Mouse (Mus musculus): ENCODE measurements at regions not wholly inside any gene's neighbourhood (a gene's known extent, or its start where the extent isn't known, plus 50 kb on each side); places are given as distances from the start of the nearest gene placed in this dataset.
A peak's percentile ranks its signal among the peaks of the same experiment; 100 is the strongest.

DNA sequence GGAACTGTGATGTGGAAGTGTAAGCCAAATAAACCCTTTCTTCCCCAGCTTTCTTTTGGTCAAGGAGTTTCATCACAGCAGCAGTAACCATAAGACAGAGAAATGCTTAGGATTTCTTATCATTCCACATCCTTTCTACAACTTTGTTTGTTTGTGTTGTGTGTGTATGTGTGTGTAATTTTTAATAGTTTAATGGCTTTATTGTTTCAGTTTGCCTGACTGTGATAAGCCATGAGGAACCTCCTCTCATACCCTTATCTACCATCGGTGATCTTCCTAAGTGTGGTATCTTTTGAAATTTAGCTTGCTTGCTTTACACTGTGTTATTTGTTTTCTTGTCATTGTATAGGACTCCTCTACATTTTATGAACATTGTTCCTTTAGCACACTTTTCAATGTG is 970.6 kb upstream of the Lrrc6 start:
- no peak for DNase-seq (ENCODE audit: low spot score in 2 of 2)

DNA sequence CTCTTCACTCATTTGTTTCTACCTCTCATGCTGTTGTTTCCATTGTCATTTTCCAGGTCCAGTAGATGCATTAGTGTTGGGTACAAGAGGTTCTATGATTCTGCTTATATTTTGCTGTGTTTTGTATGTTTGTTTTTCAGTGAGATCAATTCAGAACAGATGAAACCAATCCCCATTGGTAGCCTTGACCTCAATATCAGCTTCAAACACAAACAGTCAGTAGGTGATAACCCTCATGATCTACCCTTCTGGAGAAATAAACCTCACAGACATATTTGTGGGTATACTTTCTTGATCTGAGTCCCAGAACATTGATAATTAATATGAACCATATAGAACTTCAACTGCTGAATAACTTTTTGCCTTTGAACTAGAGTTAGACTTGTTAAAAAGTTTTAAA is 969.3 kb upstream of the Lrrc6 start:
- no peak for DNase-seq (ENCODE audit: low spot score in 2 of 2)

DNA sequence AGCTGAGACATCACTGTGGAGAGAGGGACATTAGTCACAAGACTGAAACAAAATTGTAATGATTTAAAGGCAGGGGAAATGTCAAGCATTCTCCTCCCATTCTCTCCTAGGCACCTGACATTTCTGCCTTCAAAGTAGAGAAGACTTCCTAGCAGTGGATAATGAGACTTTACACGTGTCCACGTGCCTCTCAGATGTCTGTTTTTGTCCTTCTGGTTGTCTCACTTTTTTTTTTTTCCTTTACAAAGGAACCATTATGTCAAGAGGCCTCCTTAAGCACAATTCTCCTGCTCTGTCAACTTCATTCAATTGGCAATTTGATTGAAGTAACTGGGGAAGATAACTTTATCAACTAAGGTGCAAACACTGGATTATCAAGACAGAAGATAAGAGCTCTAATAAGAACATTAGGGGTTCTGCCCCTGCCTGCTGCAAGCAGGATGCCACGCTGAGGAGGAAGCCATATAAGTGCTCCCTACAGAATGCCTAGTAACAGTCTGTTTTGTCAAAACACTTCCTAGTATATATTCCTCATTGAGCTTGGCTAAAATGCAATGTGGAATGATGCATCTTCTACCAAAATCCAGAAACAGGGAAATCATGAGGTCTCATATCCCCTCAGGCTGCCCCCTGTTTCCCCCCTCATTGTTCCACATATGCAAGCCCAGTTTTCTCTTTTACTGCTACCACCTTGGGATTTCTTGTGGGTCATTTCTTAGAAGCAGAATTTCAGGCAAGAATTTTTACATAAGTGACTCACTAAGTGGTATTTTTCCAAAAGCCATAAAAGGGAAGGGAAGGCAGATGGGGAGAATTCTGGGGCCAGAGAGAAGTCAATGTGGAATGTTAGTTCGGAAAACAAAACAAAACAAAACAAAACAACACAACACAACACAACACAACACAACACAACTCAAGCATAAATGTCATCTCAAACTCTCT is 967.0 kb upstream of the Lrrc6 start:
- no peak for DNase-seq (ENCODE audit: low spot score in 2 of 2)

DNA sequence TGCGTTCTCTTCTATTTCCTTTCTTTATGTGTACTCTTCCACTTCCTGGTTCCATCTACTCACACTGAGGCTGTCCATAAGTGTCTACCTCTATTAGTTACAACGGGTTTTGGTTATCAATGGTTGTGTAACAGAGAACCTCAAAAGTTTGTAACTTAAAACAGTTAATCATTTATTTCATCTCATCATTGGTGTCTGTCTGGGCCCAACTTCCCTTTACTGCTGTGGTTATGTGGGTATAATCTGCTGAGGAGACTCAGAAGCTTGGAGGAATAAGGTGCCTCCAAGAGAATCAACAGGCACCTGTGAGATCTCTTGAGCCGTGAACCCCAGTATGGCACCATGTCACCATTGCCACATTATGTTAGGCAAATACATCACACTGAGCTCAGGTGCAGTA is 962.2 kb upstream of the Lrrc6 start:
- no peak for DNase-seq (ENCODE audit: low spot score in 2 of 2)

DNA sequence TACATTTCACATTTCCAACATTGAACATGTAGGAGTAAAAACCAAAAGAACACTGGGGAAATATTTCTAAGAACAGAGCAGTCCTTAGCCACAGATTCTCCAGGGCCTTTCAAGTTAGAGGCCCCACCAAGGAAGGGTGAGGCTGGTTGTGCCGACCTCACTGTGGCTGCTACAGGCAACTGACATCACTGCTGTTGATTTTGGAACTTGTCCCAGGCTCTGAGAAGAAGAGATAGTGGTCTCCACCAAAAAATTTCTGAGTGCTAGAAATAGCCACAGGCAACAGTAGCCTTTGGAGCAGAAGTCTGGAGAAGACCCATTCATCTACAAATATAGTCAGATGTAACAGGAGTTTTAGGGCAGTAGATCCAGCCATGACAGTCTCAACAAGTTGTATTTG is 959.7 kb upstream of the Lrrc6 start:
- DNase-seq (ENCODE audit: low spot score in 2 of 2): no peak

- DNase-seq (ENCODE audit: low spot score in 2 of 2): peak in 1 of 2 experiments; percentile 30
Observed at GRCm38 (mm10) chr15:67434284-67434683, 933.6 kb upstream of the Lrrc6 start.

GRCm38 (mm10) chr15:67423922-67424321 is 923.2 kb upstream of the Lrrc6 start:
- no peak for DNase-seq (ENCODE audit: low spot score in 2 of 2)

- no peak for DNase-seq (ENCODE audit: low spot score in 2 of 2)
Observed at GRCm38 (mm10) chr15:67422277-67422953, 921.7 kb upstream of the Lrrc6 start.

- no peak for DNase-seq (ENCODE audit: low spot score in 2 of 2)
Observed at GRCm38 (mm10) chr15:67420776-67421175, 920.1 kb upstream of the Lrrc6 start.

GRCm38 (mm10) chr15:67419733-67420132 is 919.0 kb upstream of the Lrrc6 start:
- DNase-seq (ENCODE audit: low spot score in 2 of 2): no peak

DNA sequence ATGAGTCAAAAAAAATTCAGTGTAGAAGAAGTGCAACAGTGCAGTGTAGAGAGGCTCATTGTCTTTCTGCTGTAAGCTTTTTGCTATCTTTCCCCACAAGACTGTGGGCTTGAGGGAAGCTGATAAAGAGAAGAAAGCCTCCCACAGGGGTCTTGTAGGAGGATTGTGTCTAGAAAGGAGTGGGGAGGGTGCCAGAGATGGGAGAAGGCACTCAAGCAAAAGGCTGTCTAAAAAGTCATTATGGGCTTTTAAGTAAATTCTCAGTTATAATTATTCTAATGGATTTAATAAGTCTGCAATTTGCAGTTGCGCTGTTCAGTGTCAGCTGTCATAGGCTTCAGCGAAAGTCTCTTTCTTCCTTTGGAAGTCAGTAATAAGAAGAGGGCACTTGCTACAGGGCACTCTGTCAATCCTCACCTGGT is 917.0 kb upstream of the Lrrc6 start:
- DNase-seq (ENCODE audit: low spot score in 2 of 2): no peak

DNA sequence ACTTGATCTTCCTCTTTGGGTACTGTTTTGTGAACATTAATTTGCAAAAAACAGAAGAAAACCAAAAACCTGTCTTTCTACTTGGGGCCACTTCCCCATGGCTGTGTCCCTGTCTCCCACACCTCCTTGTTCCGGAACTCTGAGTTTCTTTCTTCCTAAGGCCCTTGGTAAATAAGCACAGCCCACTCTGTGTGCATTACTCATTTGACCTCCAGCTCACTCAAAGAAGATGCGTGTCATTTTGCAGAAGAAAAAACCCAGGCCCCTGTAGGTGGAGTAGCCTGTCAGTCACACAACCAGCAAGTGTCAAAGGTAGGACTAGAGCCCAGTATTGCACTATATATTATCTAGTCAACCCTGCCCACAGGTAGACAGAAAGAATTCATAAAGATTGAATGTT is 915.1 kb upstream of the Lrrc6 start:
- DNase-seq (ENCODE audit: low spot score in 2 of 2): no peak

GRCm38 (mm10) chr15:67414371-67414930 is 913.7 kb upstream of the Lrrc6 start:
- DNase-seq (ENCODE audit: low spot score in 2 of 2): no peak

DNA sequence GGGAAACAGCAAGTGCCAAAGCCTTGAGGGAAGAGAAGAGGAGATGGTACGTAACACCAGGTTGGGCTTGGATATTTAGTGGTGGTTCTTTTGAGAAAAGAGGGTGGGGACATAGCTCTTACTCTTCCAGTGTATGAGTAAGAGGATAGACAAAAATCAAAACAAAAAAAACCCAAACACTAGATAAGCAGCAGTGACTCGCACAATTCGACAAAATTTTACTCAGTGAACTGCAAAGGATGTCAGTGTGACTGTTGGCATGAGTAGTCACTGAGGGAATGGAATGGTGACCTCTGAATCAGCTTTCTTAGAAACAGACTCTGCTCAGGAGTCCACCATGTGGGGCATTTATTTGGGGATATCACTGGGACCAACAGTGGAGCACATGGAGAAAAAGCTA is 912.9 kb upstream of the Lrrc6 start:
- no peak for DNase-seq (ENCODE audit: low spot score in 2 of 2)

DNA sequence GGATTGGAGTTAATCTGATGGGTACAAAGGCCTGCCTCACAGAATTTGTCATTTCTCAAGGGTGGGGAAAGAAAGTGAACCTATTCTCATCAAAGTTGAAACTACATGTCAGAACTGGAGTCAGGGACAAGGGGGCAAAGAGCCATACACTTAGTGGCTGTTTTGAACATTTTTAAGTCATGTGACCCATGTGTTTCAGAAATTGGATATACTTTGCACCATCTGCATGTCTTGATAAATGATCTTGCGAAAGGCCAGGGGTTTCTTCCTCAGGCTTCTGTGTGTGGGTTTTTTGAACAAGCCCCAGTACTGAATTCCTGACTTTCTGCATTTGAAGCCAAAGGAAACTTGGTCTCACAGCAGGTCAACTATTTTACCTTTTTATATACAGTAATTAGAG is 911.7 kb upstream of the Lrrc6 start:
- no peak for DNase-seq (ENCODE audit: low spot score in 2 of 2)

- no peak for DNase-seq (ENCODE audit: low spot score in 2 of 2)
Observed at GRCm38 (mm10) chr15:67411657-67412056, 910.9 kb upstream of the Lrrc6 start.

GRCm38 (mm10) chr15:67410012-67410411 is 909.3 kb upstream of the Lrrc6 start:
- no peak for DNase-seq (ENCODE audit: low spot score in 2 of 2)

GRCm38 (mm10) chr15:67408871-67409559 is 908.3 kb upstream of the Lrrc6 start:
- DNase-seq (ENCODE audit: low spot score in 2 of 2): no peak

DNA sequence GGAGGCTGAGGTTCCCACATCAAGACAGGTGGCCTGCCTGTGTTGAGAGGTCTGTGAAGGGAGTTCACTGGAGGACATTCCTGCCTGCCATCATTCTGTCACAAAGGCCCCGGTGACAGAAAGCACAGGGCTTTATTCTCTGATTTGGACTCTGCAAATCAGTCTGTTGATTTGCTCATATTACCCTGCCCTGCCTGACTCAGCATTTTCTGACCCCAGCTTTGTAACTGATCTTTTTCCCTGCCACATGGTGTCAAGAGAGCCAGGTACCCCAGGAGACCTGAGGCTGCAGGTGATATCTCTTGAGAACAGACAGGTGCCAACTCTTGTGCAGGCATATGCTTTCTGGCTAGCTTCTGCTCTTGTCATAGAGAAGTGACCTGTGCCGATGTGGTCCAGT is 906.5 kb upstream of the Lrrc6 start:
- no peak for DNase-seq (ENCODE audit: low spot score in 2 of 2)

GRCm38 (mm10) chr15:67405523-67405922 is 904.8 kb upstream of the Lrrc6 start:
- DNase-seq (ENCODE audit: low spot score in 2 of 2): no peak

GRCm38 (mm10) chr15:67405011-67405410 is 904.3 kb upstream of the Lrrc6 start:
- no peak for DNase-seq (ENCODE audit: low spot score in 2 of 2)

GRCm38 (mm10) chr15:67402310-67402709 is 901.6 kb upstream of the Lrrc6 start:
- no peak for DNase-seq (ENCODE audit: low spot score in 2 of 2)

Measured in layer of hippocampus, adult 18-20 months (tissue).